Mouse (Mus musculus) thymus, adult 2 months (tissue): Measurements from ENCODE around the gene Ehd4. TPM values are rescaled to one million over a fixed set of nuclear protein-coding genes. Genes with fewer than 3 reads are reported as not detected.

Experiments used
- DNase-seq: peaks from one replicate; pipeline ENCODE4 v3.0.0; 2021
- H3K27ac ChIP-seq: fragments of 200-500 bp; 2 replicates; pipeline ENCODE4 v1.5.1; 2012; ENCODE audit warnings: low read length, control low read depth; ENCODE audit not compliant: control insufficient read depth, insufficient read depth
- H3K27me3 ChIP-seq: fragments of 200-500 bp; 2 replicates; pipeline ENCODE4 v1.6.1; 2012; ENCODE audit warnings: mild to moderate bottlenecking, low read length, moderate library complexity, mixed read lengths; ENCODE audit not compliant: control insufficient read depth, insufficient read depth
- H3K36me3 ChIP-seq: fragments of 200-500 bp; 2 replicates; pipeline ENCODE4 v1.6.1; 2012; ENCODE audit warnings: mild to moderate bottlenecking, low read length, moderate library complexity; ENCODE audit not compliant: control insufficient read depth, insufficient read depth
- H3K4me1 ChIP-seq: fragments of 200-500 bp; replicated peaks from 2 replicates; pipeline ENCODE4 v1.6.1; 2012; ENCODE audit warnings: low read length; ENCODE audit not compliant: control insufficient read depth, insufficient read depth
- H3K4me3 ChIP-seq: fragments of 200-500 bp; 2 replicates; pipeline ENCODE4 v1.5.1; 2012; ENCODE audit warnings: mild to moderate bottlenecking, low read length, control low read depth, moderate library complexity; ENCODE audit not compliant: control insufficient read depth, insufficient read depth
- CTCF ChIP-seq: fragments of 200-500 bp; IDR thresholded peaks from 2 replicates; pipeline ENCODE4 v1.5.1; 2012; ENCODE audit warnings: mild to moderate bottlenecking, control low read depth, low read length, moderate library complexity, borderline replicate concordance; ENCODE audit not compliant: control insufficient read depth, poor library complexity, insufficient read depth; ENCODE audit errors: extremely low read depth
- POLR2A ChIP-seq: fragments of 200-500 bp; IDR thresholded peaks from 2 replicates; pipeline ENCODE4 v1.6.1; 2012; ENCODE audit warnings: mild to moderate bottlenecking, low read length, control low read depth, moderate library complexity; ENCODE audit not compliant: control insufficient read depth, poor library complexity, insufficient read depth; ENCODE audit errors: extremely low read depth
- WGBS: fragments of 180-500 bp; shearing (Covaris S2); methylation state at CpG from one replicate; pipeline ENCODE4 v1.1.7; 2018; 5-methylcytosine and 5-hydroxymethylcytosine counted together
- polyA plus RNA-seq: library from polyadenylated mRNA; depleted of rRNA; stranded (reverse); fragments of >200 nt; gene quantifications from 2 replicates; pipeline ENCODE4 v1.2.3, GENCODE M21; 2012

Ehd4 gene
- polyA plus RNA-seq, 1 experiment, result 24.3 TPM

- Histone ChIP-seq H3K27me3 (no peaks in the 10 kb centered on the region), H3K27ac (no peak overlapping the region), H3K4me1 (no peaks in the 10 kb centered on the region; the same call in 1 of the 2 replicates), H3K4me3 (no peak overlapping the region), H3K36me3 (no peaks in the 10 kb centered on the region)
- no peak for DNase-seq
- no peak for TF ChIP-seq CTCF
- no peak for TF ChIP-seq POLR2A
- WGBS, result 89% methylated on average over 1 of the region's 1 CpGs
Observed at GRCm38 (mm10) chr2:120139091-120139490, 15.3 kb downstream of the Ehd4 start.

- 87% methylated on average over 5 of the region's 5 CpGs for WGBS
- no peak overlapping the region for H3K4me3 ChIP-seq
- no peak overlapping the region for H3K27ac ChIP-seq
- no peaks in the 10 kb centered on the region; the same call in 1 of the 2 replicates for H3K4me1 ChIP-seq
- TF ChIP-seq POLR2A (no peak), CTCF (no peak)
- H3K36me3 ChIP-seq, result no peaks in the 10 kb centered on the region
- no peak for DNase-seq
- no peaks in the 10 kb centered on the region for H3K27me3 ChIP-seq
Observed at GRCm38 (mm10) chr2:120137281-120137680, 17.1 kb downstream of the Ehd4 start.

- TF ChIP-seq POLR2A, result no peak
- TF ChIP-seq CTCF, result no peak
- no peak overlapping the region for H3K4me3 ChIP-seq
- H3K4me1 ChIP-seq, result no peaks in the 10 kb centered on the region; the same call in 1 of the 2 replicates
- no peaks in the 10 kb centered on the region for H3K27me3 ChIP-seq
- H3K36me3 ChIP-seq, result no peaks in the 10 kb centered on the region
- no peak for DNase-seq
- H3K27ac ChIP-seq, result no peak overlapping the region
Observed at GRCm38 (mm10) chr2:120134453-120135075, 19.8 kb downstream of the Ehd4 start.

- DNase-seq, result no peak
- H3K4me1 ChIP-seq, result no peaks in the 10 kb centered on the region; the same call in 1 of the 2 replicates
- TF ChIP-seq POLR2A (no peak), CTCF (no peak)
- no peak overlapping the region for H3K27ac ChIP-seq
- H3K36me3 ChIP-seq, result no peaks in the 10 kb centered on the region
- no peak overlapping the region for H3K4me3 ChIP-seq
- H3K27me3 ChIP-seq, result no peaks in the 10 kb centered on the region
- WGBS, result 100% methylated on average over 1 of the region's 1 CpGs
Observed at GRCm38 (mm10) chr2:120131881-120132280, 22.5 kb downstream of the Ehd4 start.

- no peak overlapping the region for H3K27ac ChIP-seq
- no peaks in the 10 kb centered on the region for H3K27me3 ChIP-seq
- DNase-seq, result no peak
- H3K4me1 ChIP-seq, result no peaks in the 10 kb centered on the region; the same call in 1 of the 2 replicates
- TF ChIP-seq CTCF, result no peak
- TF ChIP-seq POLR2A, result no peak
- no peaks in the 10 kb centered on the region for H3K36me3 ChIP-seq
- no peak overlapping the region for H3K4me3 ChIP-seq
- WGBS, result 92% methylated on average over 8 of the region's 8 CpGs
Observed at GRCm38 (mm10) chr2:120129252-120129908, 25.0 kb downstream of the Ehd4 start.

- 100% methylated on average over 1 of the region's 1 CpGs for WGBS
- Histone ChIP-seq H3K36me3 (no peaks in the 10 kb centered on the region), H3K4me3 (no peak overlapping the region), H3K27me3 (no peaks in the 10 kb centered on the region), H3K27ac (no peak overlapping the region), H3K4me1 (no peaks in the 10 kb centered on the region)
- TF ChIP-seq CTCF (no peak), POLR2A (no peak)
- DNase-seq, result no peak
Observed at GRCm38 (mm10) chr2:120128611-120129051, 25.8 kb downstream of the Ehd4 start.

- TF ChIP-seq POLR2A, result no peak
- TF ChIP-seq CTCF, result no peak
- Histone ChIP-seq H3K36me3 (no peaks in the 10 kb centered on the region), H3K27ac (no peak overlapping the region)
Observed at GRCm38 (mm10) chr2:120128011-120128410, 26.4 kb downstream of the Ehd4 start.

GRCm38 (mm10) chr2:120126901-120127300 is 27.5 kb downstream of the Ehd4 start:
- no peak overlapping the region for H3K27ac ChIP-seq
- H3K4me3 ChIP-seq, result no peak overlapping the region
- H3K4me1 ChIP-seq, result no peaks in the 10 kb centered on the region
- no peak for DNase-seq
- H3K36me3 ChIP-seq, result no peaks in the 10 kb centered on the region
- WGBS, result 88% methylated on average over 1 of the region's 1 CpGs
- TF ChIP-seq CTCF (no peak), POLR2A (no peak)
- no peaks in the 10 kb centered on the region for H3K27me3 ChIP-seq

More at GRCm38 (mm10) chr2:120128011-120128410, 26.4 kb downstream of the Ehd4 start:
- H3K4me1 ChIP-seq, result no peaks in the 10 kb centered on the region
- no peak overlapping the region for H3K4me3 ChIP-seq
- no peaks in the 10 kb centered on the region for H3K27me3 ChIP-seq
- no peak for DNase-seq
